Mouse (Mus musculus): ENCODE measurements at regions not wholly inside any gene's neighbourhood (a gene's known extent, or its start where the extent isn't known, plus 50 kb on each side); places are given as distances from the start of the nearest gene placed in this dataset.

GRCm38 (mm10) chr2:68530228-68530627 lies 52.0 kb upstream of the 4933409G03Rik start:
- ATAC-seq: no peak
- Histone ChIP-seq H3K36me3 (ENCODE audit: control insufficient read depth, insufficient read depth, low read length) (no peaks in the 10 kb centered on the region), H3K27ac (ENCODE audit: low read depth, low read length) (no peak overlapping the region), H3K27me3 (replicated peaks; ENCODE audit: control insufficient read depth, insufficient read depth, low read length) (no peaks in the 10 kb centered on the region), H3K4me1 (ENCODE audit: control insufficient read depth, insufficient read depth, low read depth, low read length) (no peaks in the 10 kb centered on the region; the same call in 1 of the 2 replicates), H3K9me3 (ENCODE audit: control insufficient read depth, low read length) (no peaks in the 10 kb centered on the region), H3K4me3 (ENCODE audit: low read length) (no peak overlapping the region), H3K9ac (ENCODE audit: low read depth, low read length) (no peak overlapping the region), H3K4me2 (ENCODE audit: low read length) (no peak overlapping the region)
- 89% methylated on average over 6 of the region's 6 CpGs for WGBS

GRCm38 (mm10) chr2:68531099-68531498 lies 51.1 kb upstream of the 4933409G03Rik start:
- H3K9ac ChIP-seq (ENCODE audit: low read depth, low read length): no peak overlapping the region
- no peaks in the 10 kb centered on the region for H3K9me3 ChIP-seq (ENCODE audit: control insufficient read depth, low read length)
- no peak overlapping the region for H3K27ac ChIP-seq (ENCODE audit: low read depth, low read length)
- 32% methylated on average over 4 of the region's 4 CpGs for WGBS
- H3K27me3 ChIP-seq (replicated peaks; ENCODE audit: control insufficient read depth, insufficient read depth, low read length): no peaks in the 10 kb centered on the region
- H3K36me3 ChIP-seq (ENCODE audit: control insufficient read depth, insufficient read depth, low read length): no peaks in the 10 kb centered on the region
- no peaks in the 10 kb centered on the region; the same call in 1 of the 2 replicates for H3K4me1 ChIP-seq (ENCODE audit: control insufficient read depth, insufficient read depth, low read depth, low read length)
- no peak for ATAC-seq
- H3K4me3 ChIP-seq (ENCODE audit: low read length): no peak overlapping the region
- H3K4me2 ChIP-seq (ENCODE audit: low read length): 0 out of 2 replicates have a peak overlapping the region, but pooled peaks have one; percentile 12
